Mouse (Mus musculus): Measurements from ENCODE around the gene Dmbx1.

The Dmbx1 gene

GRCm38 (mm10) chr4:115885846-115886245 is 53.9 kb downstream of the Dmbx1 start:
- no peak for DNase-seq (ENCODE audit: low spot score)

GRCm38 (mm10) chr4:115884022-115884421 is 55.7 kb downstream of the Dmbx1 start, which contains the start of gene Kncn:
Gene Kncn (plus strand): TSS chr4:115884400.
- no peak for DNase-seq (ENCODE audit: low spot score)

- no peak for DNase-seq (ENCODE audit: low spot score)
These were observed 57.5 kb downstream of the Dmbx1 start for GRCm38 (mm10) chr4:115882195-115882594.

GRCm38 (mm10) chr4:115881183-115881582 is 58.5 kb downstream of the Dmbx1 start:
- no peak for DNase-seq (ENCODE audit: low spot score)

GRCm38 (mm10) chr4:115878828-115879227 is 60.9 kb downstream of the Dmbx1 start:
- no peak for DNase-seq (ENCODE audit: low spot score)

- no peak for DNase-seq (ENCODE audit: low spot score)
These were observed 61.5 kb downstream of the Dmbx1 start for GRCm38 (mm10) chr4:115878216-115878678.

GRCm38 (mm10) chr4:115873231-115873630 is 66.5 kb downstream of the Dmbx1 start:
- DNase-seq (ENCODE audit: low spot score) = no peak

GRCm38 (mm10) chr4:115869512-115870210 is 70.1 kb downstream of the Dmbx1 start:
- no peak for DNase-seq (ENCODE audit: low spot score)
